Mouse (Mus musculus) c-Kit-positive CD71-positive TER-119-negative erythroid progenitor cells, embryonic 14.5 days (primary cell): ENCODE data around the gene Zfp354b.

Experiments
- DNase-seq: peaks from one replicate; pipeline ENCODE4 v3.0.0-alpha.2; 2013; ENCODE audit warnings: low read depth

The Zfp354b gene

DNA sequence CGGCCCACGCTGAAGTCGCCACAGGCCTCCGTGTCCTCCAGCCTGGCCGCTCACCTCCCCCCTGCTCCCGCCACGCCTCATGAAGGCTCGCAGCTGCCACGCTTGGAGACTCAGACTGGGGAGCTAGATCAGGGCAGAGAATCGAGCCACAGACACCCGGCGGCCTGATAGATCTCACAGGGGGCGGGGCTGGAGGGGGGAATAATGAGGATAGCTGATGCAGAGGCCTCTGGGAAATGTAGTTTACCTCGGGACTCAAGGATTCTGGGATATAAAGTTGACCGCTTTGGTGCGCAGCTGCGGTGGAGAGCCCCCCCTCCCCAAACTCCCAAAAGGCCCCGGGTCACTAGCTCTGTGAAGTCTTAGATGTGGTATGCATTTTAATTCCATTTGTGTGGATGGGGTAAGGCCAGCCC lies at the start of gene Zfp354b:
TSS of gene Zfp354b (minus strand) at position 183 of the 416 bp plus-strand sequence.
- DNase-seq, result no peak

- no peak for DNase-seq
Measured at GRCm38 (mm10) chr11:50977216-50977615, 45.8 kb upstream of the Zfp354b start.

DNA sequence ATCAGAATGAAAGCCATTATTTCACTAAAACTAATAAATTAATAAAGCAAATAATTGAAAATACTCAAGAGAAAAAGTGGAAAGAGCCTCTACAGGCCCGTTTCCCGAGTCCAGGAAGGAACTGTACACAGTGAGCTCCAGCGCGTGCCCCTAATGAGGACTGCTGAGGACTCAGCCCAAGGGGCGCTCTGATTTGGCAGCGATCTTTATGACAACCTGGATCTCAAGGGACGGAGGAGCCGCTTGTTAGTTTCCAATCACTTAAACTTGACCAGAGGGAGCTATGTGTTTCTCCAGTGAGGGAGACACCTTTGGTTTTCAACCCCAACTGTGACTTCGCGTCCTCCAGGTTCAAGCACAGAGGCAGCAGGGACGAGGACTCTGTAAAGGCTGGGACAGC lies 34.8 kb upstream of the Zfp354b start, which contains the start of gene Olfr1378:
TSS of gene Olfr1378 (plus strand) at position 301 of the 400 bp plus-strand sequence.
- no peak for DNase-seq

DNA sequence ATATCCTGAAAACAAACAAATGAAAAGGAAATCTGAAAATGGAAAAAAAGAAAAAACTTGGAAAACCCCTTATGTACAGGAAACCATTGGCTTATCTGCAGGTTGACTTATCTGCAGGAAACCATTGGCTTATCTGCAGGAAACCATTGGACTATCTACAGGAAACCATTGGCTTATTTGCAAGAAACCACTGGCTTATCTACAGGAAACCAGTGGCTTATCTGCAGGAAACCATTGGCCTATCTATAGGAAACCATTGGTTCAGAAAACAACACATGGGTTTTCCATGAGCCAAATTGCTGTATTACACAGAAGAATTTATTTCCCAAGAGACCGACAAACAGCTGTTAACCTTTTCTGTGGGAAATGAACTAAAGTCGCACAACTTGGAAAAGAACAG lies 33.5 kb upstream of the Zfp354b start:
- DNase-seq, result no peak

GRCm38 (mm10) chr11:50953665-50954064 lies 22.2 kb upstream of the Zfp354b start, which contains the start of gene Prop1:
Gene Prop1, minus strand, starts transcription at chr11:50953765.
- DNase-seq, result no peak

GRCm38 (mm10) chr11:50952290-50952689 lies 20.9 kb upstream of the Zfp354b start:
- no peak for DNase-seq

DNA sequence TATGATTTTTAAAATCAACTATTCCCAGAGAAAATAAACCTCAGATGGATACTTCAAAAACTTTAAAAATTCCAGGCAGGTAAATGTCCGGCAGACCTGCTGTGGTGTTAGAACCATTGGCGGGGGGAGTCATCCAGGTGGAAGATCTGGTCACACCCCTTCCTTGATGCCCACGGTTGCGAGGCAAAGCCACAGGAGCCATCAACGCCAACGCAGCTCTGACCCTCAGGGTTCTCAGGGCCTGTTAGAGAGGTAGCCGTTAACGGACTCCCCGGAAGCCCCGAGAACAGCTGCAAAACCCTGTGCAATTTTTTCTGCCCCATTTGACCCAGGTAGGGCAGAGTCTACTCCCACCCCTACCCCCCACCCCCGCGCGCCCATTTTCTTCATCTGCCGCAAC lies 12.1 kb upstream of the Zfp354b start, which contains the start of gene 4933414I15Rik:
TSS of gene 4933414I15Rik (minus strand) at position 260 of the 400 bp plus-strand sequence.
- no peak for DNase-seq

- no peak for DNase-seq
Measured at GRCm38 (mm10) chr11:50942386-50942785, 11.0 kb upstream of the Zfp354b start.

DNA sequence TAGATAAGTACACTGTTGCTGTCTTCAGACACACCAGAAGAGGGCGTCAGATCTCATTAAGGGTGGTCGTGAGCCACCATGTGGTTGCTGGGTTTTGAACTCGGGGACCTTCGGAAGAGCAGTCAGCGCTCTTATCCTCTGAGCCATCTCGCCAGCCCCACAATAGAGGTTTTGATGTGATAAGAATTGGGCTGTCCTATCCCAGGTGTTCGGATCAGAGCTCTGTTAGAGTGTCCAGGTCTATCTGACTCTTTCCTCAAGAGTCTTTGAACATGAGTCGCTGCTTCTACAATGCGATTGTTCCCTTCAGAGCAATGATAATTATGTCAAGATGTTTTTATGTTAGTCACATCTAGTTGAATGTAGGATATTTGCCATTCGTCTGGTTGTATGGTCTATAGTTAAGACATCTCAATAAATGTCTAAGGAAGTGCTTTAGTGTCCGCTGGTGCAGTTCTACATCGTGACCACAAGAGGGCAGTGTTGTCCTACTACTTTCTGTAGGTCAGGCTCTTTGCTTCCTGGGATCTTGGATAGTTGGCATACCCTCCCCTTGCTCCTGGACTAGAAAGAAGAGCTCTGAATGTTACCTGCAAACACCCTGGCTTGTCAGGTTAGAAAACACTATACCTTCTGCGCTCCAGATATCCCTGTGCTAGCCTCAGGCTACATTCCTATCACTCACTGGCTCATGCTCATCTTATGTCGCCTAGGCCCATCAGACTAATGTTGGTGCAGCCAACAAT lies 8.4 kb upstream of the Zfp354b start:
- DNase-seq, result no peak

DNA sequence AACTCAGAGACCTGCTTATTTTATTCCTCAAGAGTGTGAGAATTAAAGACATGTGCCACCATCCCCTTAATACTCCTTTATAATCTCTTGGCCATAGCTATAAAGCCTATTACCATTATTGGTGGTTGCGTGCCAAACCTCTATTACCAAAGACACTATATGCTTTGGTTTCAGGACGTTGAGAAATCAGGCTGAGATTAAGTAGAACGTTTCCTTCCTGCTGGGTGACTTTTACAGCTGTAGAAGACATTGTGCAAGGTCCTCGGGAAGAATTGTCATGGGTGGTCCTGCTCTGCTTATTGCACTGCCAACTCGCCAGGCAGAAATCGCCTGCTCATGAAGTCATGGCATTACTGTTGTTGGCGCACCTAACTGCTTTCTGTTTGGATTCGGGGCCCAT lies 7.0 kb upstream of the Zfp354b start:
- no peak for DNase-seq

GRCm38 (mm10) chr11:50932040-50932439 lies 607 bp upstream of the Zfp354b start:
- DNase-seq, result no peak

DNA sequence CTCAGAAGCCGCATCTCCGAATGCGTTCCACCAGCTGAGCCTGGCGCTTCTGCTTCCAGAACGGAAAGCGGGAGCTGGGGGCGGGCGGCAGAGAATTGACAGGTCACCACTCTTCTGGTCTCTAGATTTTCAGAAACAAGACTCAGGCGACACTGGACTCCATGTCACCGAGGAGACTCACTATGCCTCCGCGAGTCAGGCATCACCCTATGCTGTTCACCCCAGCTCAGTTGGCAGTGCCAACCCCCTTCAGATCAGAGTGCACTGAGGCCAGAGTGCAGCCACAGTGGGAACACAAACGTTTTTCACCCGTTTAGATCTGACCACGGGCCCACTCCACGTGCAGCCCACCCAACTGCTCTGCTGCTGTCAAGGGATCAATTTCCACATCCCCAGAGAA lies 412 bp downstream of the Zfp354b start:
- DNase-seq, result no peak

GRCm38 (mm10) chr11:50930469-50931014 lies 891 bp downstream of the Zfp354b start:
- no peak for DNase-seq

GRCm38 (mm10) chr11:50915671-50916320 lies 15.6 kb downstream of the Zfp354b start, which contains the start of gene Zfp2:
Gene Zfp2, minus strand, starts transcription at chr11:50916165.
- peak; percentile 79 for DNase-seq

DNA sequence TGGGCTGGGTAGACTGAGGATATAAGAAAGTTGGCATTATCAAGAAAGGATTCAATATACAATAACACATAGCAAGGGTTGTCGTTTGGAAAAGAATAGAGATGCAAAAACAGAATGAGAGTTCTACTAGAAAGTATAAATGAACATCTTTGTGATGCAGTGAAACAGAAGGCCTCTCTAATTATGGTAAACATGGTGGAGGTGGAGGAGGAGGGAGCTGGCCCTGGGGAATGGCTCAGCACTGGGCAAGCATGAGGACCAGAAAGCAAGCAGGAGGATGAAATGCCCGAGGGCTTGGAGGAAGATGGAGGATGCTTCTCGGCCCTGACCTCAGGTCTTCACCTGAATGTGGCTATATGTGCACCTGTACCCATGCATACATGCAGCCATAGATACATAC lies 17.0 kb downstream of the Zfp354b start:
- DNase-seq, result no peak

DNA sequence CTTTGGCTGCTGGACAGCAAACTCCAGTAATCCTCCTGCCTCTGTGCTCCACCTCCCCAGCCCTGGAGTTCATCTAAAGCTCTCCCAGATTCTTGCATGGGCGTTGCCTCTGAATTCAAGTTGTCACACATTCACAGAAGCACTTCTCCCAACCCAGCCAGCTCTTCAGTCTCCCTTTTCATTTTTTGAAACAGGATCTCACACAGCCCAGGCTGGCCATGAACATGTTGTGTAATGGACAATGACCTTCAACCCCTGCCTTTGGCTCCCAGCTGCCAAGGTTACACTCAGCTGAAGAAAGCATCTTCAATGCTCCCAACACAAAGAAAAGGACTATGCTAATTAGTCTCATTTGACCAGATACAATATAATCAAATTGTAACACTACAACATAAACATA lies 18.1 kb downstream of the Zfp354b start:
- DNase-seq, result no peak

DNA sequence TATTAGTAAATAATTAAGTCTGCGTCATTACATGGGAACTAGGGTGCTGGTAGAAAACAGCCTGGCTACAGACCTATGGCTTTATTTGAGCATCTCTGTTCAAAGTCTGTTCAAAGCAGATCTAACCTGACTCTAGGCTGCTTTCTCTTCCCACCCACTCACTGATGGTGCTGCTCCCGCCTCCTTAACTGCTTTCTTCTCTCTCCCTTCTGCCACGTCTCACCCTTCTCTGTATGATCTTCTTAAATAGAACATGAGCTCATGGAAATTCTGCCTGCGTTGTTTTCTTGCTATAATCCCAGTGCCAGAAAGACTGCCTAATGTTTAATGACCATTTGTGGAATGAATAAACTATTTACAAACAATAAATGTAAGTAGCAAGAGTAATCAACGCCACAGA lies 23.3 kb downstream of the Zfp354b start:
- DNase-seq, result no peak

DNA sequence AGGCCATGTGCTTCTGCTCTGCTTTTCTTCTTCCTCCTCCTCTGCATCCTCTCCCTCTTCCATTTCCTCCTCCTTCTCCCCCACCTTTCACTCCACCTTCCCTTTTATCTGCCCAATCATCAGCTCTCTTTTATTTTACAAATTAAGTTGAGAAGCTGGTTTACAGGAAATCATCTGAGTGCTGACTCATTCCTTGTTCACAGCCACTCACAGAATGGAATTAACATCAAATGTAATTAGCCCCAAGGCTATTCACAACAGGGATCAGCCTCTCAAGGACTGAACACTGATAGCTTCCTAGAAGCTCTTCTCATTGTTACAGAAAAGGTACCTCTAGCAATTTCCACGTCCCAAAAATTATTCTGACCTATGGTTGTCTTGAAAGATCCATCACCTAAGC lies 34.1 kb downstream of the Zfp354b start:
- DNase-seq, result no peak

DNA sequence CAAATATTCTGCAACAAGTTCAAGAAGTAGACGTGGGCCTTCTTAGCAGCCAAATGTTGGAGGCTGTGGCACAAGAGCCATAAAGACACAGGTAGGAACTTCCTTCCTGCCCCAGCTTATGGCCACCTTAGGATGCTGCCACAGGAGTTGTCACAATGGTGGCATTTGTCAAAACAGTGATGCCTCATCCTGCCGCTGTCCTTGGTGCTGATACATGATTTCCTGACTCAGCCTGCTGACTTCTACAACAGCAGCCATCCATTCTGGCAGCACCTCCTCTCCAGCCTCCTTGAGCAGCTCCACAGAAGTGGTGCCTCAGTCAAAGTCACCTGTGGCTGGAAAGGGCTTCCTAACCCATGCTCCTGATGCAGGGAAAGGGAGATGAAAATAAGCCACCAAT lies 39.0 kb downstream of the Zfp354b start:
- peak; percentile 8 for DNase-seq

DNA sequence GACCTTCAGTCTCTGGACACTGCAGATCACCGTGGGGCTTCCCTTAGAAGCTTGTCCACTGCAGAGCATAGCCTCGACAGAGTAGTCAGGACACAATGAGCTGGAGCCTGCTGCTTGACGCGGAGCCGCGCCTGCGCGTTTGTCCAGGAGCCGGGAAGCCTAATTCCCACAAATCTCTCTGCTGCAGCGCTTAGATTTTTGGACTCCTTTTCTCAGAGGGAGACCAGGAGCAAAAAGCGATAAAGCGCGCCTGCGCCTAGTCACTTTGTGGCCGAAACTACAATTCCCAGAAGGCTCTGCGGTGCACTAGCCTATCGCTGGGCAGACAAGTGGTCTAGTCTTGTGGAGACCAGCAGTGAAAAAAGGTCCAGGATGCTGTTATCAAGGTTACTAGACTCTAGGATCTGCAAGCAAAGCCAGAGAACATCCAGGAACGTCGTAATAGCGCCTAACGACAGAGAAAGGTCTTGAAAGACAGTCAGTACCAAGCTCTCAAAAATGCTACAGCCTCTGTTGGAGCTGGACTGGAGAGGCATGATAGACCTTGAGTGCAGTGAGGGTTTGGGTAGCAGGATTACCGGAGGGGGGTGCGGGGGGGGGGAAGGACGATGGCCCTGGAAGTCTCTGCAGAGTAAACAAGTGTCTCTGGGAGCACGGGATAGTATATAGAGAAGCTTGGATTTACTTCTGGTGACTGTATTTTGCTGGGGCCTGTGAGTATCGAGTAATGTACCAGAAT lies 43.9 kb downstream of the Zfp354b start, which contains the start of gene Zfp454:
TSS of gene Zfp454 (minus strand) at position 262 of the 739 bp plus-strand sequence.
- DNase-seq, result no peak

- no peak for DNase-seq
Measured at GRCm38 (mm10) chr11:50886933-50887293, 44.5 kb downstream of the Zfp354b start.

DNA sequence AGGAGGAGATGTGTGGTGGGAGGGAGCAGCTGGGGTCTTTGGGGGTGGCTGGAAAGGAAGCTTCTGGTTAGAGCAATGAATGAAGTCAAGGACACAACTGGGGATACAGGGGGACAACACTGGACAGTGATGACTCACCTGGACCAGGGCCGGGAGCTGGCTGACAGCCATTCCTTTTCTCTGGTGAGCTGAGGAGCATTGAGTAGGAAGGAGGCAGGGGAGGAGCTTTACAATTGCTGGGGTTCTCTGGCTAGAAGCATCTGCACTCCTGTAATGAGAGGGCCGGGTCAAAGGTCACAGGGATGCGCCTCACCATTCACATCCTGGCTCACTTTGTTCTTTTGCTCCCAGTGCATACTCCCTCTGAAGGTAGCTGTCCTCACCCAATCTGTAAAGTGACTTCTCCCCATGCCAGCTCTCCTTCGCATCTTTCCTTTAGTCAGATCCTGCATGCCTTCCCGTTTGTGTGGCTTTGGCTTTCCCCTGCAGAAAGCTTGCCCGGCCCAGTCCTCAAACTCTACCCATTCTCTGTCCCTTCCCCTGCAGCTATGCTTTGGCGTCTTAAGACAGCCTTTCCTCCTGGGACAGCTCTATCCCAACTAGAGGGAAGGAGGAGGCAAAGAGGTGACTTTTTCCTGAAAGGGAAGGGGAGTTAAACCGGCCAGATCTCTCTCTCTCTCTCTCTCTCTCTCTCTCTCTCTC lies 45.1 kb downstream of the Zfp354b start:
- no peak for DNase-seq
